Mouse (Mus musculus) bone marrow macrophage, adult 2 months (primary cell): Measurements from ENCODE around the gene Gria4.

Experiments
- CTCF ChIP-seq: IDR thresholded peaks from 2 replicates; pipeline ENCODE4 v1.5.1; 2012; ENCODE audit warnings: low read depth, mild to moderate bottlenecking, low read length, moderate library complexity
- POLR2A ChIP-seq: IDR thresholded peaks from 2 replicates; pipeline ENCODE4 v1.6.1; 2012; ENCODE audit warnings: mild to moderate bottlenecking, low read depth, low read length, borderline replicate concordance

GRCm38 (mm10) chr9:4795075-4795474 is 959 bp downstream of the Gria4 start:
- TF ChIP-seq CTCF (no peak), POLR2A (no peak)
